Mouse (Mus musculus) midbrain, embryonic 16.5 days (tissue): Measurements from ENCODE around the gene Tagap. TPM values are rescaled to one million over a fixed set of nuclear protein-coding genes. Genes with fewer than 3 reads are reported as not detected.
"Not testable (repeated sequence)": the region's sequence is repeated elsewhere in the genome, so short reads cannot be mapped to it uniquely, and the experiment has no call there.

Experiments used
- ATAC-seq: fragments of 200-750 bp; cut with Nextera tagmentation; 2 replicates; pipeline ENCODE4 v1.8.0; 2017; ENCODE audit warnings: moderate TSS enrichment
- H3K27ac ChIP-seq: fragments of 300-500 bp; sonication (generic); 2 replicates; pipeline ENCODE4 v1.5.1; 2014; ENCODE audit warnings: mild to moderate bottlenecking, low read length, mixed read lengths
- H3K27me3 ChIP-seq: fragments of 300-500 bp; sonication (generic); 2 replicates; pipeline ENCODE4 v1.6.1; 2014; ENCODE audit warnings: low read depth, low read length, mixed read lengths; ENCODE audit not compliant: control insufficient read depth, insufficient read depth
- H3K36me3 ChIP-seq: fragments of 300-500 bp; sonication (generic); 2 replicates; pipeline ENCODE4 v1.6.1; 2014; ENCODE audit warnings: mild to moderate bottlenecking, low read length, moderate library complexity, mixed read lengths; ENCODE audit not compliant: control insufficient read depth, insufficient read depth
- H3K4me1 ChIP-seq: fragments of 300-500 bp; sonication (generic); 2 replicates; pipeline ENCODE4 v1.6.1; 2014; ENCODE audit warnings: mild to moderate bottlenecking, low read length, mixed read lengths; ENCODE audit not compliant: control insufficient read depth, insufficient read depth
- H3K4me2 ChIP-seq: fragments of 300-500 bp; sonication (generic); 2 replicates; pipeline ENCODE4 v1.6.1; 2014; ENCODE audit warnings: mild to moderate bottlenecking, low read length, mixed read lengths
- H3K4me3 ChIP-seq: fragments of 300-500 bp; sonication (generic); 2 replicates; pipeline ENCODE4 v1.5.1; 2014; ENCODE audit warnings: low read depth, mild to moderate bottlenecking, low read length, moderate library complexity, mixed read lengths
- H3K9ac ChIP-seq: fragments of 300-500 bp; sonication (generic); 2 replicates; pipeline ENCODE4 v1.6.1; 2014; ENCODE audit warnings: low read depth, low read length, mixed read lengths
- H3K9me3 ChIP-seq: fragments of 300-500 bp; sonication (generic); replicated peaks from 2 replicates; pipeline ENCODE4 v1.6.1; 2014; ENCODE audit warnings: mild to moderate bottlenecking, low read length, mixed read lengths; ENCODE audit not compliant: control insufficient read depth, poor library complexity, severe bottlenecking
- WGBS: fragments of 180-500 bp; shearing (Covaris S2); extraction: QIAGEN DNeasy Blood & Tissue Kit; methylation state at CpG from one replicate; pipeline ENCODE4 v1.1.7; 2014; 5-methylcytosine and 5-hydroxymethylcytosine counted together
- polyA plus RNA-seq: library from polyadenylated mRNA; unstranded; fragments of >200 nt; fragmentation: Nextera tagmentation; extraction: Ambion mirVana; gene quantifications from 2 replicates; pipeline ENCODE4 v1.2.1, GENCODE M21; 2015

The Tagap gene
- polyA plus RNA-seq, 1 experiment from 2014 or later, result 0.48 TPM

- H3K4me1 ChIP-seq, H3K9me3 ChIP-seq, H3K36me3 ChIP-seq, H3K27me3 ChIP-seq: not testable (repeated sequence)
- H3K4me3 ChIP-seq, result peak overlapping the region; percentile 54
- peak overlapping the region; percentile 90 for H3K27ac ChIP-seq
- peak overlapping the region; percentile 75 for H3K9ac ChIP-seq
- ATAC-seq, result peak; percentile 79
- H3K4me2 ChIP-seq, result peak overlapping the region; percentile 55
- WGBS, result 2% methylated on average over 11 of the region's 27 CpGs
Measured at GRCm38 (mm10) chr17:7946053-7946627, 20.3 kb downstream of the Tagap start.

DNA sequence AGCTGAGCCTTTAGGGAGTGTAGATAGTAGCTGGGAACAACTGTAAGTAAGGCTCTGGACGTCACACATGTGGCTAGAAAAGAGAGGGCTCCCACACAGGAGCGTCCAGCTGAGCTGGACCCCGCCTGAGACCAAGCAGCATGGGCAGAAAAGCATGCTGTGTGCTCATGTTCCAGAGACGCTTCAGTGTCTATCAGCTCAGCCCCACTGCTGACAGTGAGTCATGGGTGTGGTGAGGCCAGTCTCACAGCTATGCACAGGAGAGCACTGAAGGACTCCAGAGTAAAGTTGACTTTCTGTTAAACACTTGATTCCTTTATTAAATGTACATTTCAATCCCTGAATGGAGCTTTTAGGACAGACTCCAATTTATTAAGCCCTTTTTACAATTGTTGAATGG is 25.5 kb downstream of the Tagap start:
- H3K9me3 ChIP-seq, H3K27me3 ChIP-seq, H3K9ac ChIP-seq, ATAC-seq, H3K4me3 ChIP-seq, H3K27ac ChIP-seq, H3K4me1 ChIP-seq, H3K4me2 ChIP-seq, H3K36me3 ChIP-seq: not testable (repeated sequence)
- no CpG with 5 or more reads among the region's 4 CpGs for WGBS

DNA sequence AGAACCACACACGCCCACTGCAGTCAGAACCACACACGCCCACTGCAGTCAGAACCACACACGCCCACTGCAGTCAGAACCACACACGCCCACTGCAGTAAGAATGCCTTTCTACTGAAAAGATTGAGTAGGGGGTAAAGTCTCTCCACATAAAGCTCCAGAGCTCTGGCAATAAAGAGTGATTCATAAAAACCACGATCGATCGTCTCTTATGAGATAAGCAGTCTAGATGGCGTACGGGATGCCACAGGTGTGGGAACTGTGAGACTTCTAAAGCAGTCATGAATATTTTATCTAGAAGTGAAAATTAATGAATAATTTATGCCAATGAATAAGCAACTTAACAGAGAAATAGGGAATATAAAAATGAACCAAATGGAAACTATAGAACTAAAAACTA is 31.4 kb downstream of the Tagap start:
- not testable (repeated sequence) for H3K9ac ChIP-seq, H3K36me3 ChIP-seq, ATAC-seq, H3K4me3 ChIP-seq, H3K27me3 ChIP-seq, H3K9me3 ChIP-seq, H3K4me2 ChIP-seq, H3K4me1 ChIP-seq, H3K27ac ChIP-seq
- 90% methylated on average over 8 of the region's 9 CpGs for WGBS

- H3K27ac ChIP-seq, H3K27me3 ChIP-seq, H3K4me3 ChIP-seq, H3K9me3 ChIP-seq, H3K4me1 ChIP-seq, H3K9ac ChIP-seq, ATAC-seq, H3K4me2 ChIP-seq, H3K36me3 ChIP-seq: not testable (repeated sequence)
- 94% methylated on average over 4 of the region's 4 CpGs for WGBS
Measured at GRCm38 (mm10) chr17:7963333-7963732, 37.5 kb downstream of the Tagap start.

DNA sequence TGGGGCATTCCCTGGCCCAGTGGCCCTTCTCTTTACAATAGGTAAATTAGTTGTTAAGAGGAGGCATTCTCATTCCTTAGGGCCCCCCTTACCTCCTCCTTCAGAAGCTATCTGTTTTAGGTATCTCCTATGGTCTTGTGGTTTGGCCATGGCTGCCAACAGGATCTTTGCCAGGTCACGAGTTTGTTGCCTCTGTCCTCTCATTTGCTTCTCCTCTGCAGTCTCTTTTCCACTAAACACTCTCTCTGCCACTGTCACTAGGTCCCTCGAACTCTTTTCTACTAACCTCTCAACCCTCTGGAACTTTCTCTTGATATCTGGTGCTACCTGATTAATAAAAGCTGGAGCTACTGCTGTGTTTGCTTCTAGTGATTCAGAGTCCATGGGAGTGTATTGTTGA is 38.6 kb downstream of the Tagap start:
- not testable (repeated sequence) for H3K9me3 ChIP-seq, H3K27ac ChIP-seq, H3K9ac ChIP-seq, H3K36me3 ChIP-seq, H3K4me3 ChIP-seq, H3K4me1 ChIP-seq, H3K27me3 ChIP-seq, H3K4me2 ChIP-seq, ATAC-seq
- WGBS, result 96% methylated on average over 2 of the region's 2 CpGs

- H3K27ac ChIP-seq, H3K4me1 ChIP-seq, H3K4me3 ChIP-seq, ATAC-seq, H3K36me3 ChIP-seq, H3K9ac ChIP-seq, H3K9me3 ChIP-seq, H3K4me2 ChIP-seq, H3K27me3 ChIP-seq: not testable (repeated sequence)
- 96% methylated on average over 2 of the region's 5 CpGs for WGBS
Measured at GRCm38 (mm10) chr17:7968490-7968889, 42.7 kb downstream of the Tagap start.

DNA sequence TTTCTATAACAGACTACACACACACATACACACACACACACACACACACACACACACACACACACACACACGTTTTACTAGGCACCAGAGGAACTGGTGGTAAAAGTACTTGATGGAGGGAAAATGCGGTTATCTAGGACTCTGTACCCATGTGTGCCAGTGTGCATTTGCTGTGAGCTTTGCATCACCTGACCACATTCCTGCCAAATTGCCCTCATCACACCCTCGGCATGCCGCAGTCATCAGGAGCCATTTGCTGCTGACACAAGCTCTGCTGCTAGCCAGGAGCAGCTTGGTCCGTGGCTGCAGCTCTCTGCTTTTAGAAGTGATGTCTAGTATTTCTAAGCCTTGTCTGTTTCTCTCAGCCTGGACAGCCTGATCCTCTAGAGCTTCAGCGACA is 44.0 kb downstream of the Tagap start:
- H3K9ac ChIP-seq, H3K36me3 ChIP-seq, H3K27ac ChIP-seq, H3K4me3 ChIP-seq, ATAC-seq, H3K27me3 ChIP-seq, H3K9me3 ChIP-seq, H3K4me1 ChIP-seq, H3K4me2 ChIP-seq: not testable (repeated sequence)
- WGBS, result 83% methylated on average over 1 of the region's 6 CpGs

GRCm38 (mm10) chr17:7983484-7983883 is 57.7 kb downstream of the Tagap start:
- ATAC-seq, H3K9ac ChIP-seq, H3K4me1 ChIP-seq, H3K4me3 ChIP-seq, H3K9me3 ChIP-seq, H3K27me3 ChIP-seq, H3K36me3 ChIP-seq, H3K4me2 ChIP-seq, H3K27ac ChIP-seq: not testable (repeated sequence)
- WGBS, result 95% methylated on average over 1 of the region's 2 CpGs
